Mouse (Mus musculus) c-Kit-negative CD71-positive TER-119-positive erythroid progenitor cells, embryonic 14.5 days (primary cell): ENCODE measurements around the gene Arih2.
A peak's percentile ranks its signal among the peaks of the same experiment; 100 is the strongest.

ENCODE experiments used
- DNase-seq: peaks from one replicate; pipeline ENCODE4 v3.0.0-alpha.2; 2013; ENCODE audit warnings: low read depth, low spot score

The Arih2 gene

DNA sequence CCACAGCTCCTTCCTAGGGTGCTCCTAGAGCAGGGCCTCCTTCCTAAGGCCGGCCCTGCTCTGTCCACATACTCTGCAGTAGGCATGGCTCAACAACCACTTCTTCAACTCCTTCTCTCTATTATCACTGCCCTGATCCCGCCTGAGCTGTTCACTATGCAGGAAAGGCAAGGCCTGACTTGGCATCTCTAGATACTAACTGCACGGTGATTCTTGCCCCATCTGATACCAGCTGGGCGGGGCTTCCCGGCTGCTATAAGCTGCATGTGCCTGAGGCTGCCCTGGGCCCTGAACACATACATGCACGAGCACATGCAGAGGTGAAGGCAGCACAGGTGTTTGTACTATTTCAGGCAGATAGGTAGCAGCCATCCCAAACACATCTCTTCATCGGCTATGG is 85.1 kb downstream of the Arih2 start:
- DNase-seq, result no peak

DNA sequence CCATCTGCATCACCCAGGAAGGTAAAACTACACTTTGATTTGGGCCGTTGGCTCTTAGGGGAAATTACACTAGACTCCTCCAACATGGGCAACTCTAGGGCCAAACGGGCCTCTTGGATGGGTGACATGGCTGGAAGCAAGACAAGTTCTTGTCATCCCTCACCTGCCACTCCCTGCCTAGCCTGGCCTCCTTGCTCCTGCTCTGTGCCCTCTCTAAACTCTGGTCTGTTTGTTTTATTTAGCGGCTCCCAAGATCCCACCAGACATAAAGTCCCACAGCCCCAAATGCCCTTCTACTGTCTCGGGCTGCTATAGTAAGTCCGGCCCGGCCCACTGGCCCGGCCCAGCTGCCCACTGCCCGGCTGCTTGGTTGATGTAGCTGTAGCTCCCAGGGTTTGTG is 85.5 kb downstream of the Arih2 start:
- no peak for DNase-seq

GRCm38 (mm10) chr9:108560227-108560841 is 88.9 kb downstream of the Arih2 start, which contains the start of gene Impdh2:
Gene Impdh2 (plus strand): TSS chr9:108560286.
- DNase-seq, result peak; percentile 94

- no peak for DNase-seq
These were observed 90.0 kb downstream of the Arih2 start for GRCm38 (mm10) chr9:108559169-108559568.
